Mouse (Mus musculus) forebrain, embryonic 14.5 days (tissue): ENCODE data around the gene Plch2. TPM values are rescaled to one million over a fixed set of nuclear protein-coding genes. Genes with fewer than 3 reads are reported as not detected.

Experiments
- ATAC-seq: fragments of 200-750 bp; cut with Nextera tagmentation; 2 replicates; pipeline ENCODE4 v1.8.0; 2017; ENCODE audit warnings: mild to moderate bottlenecking, moderate library complexity
- DNase-seq: peaks from one replicate; pipeline ENCODE4 v3.0.0-alpha.2; 2015; ENCODE audit warnings: low spot score
- H3K27ac ChIP-seq: fragments of 300-500 bp; sonication (generic); 2 replicates; pipeline ENCODE4 v1.5.1; 2014; ENCODE audit warnings: low read depth, mild to moderate bottlenecking, control low read depth, low read length, moderate library complexity
- H3K27me3 ChIP-seq: fragments of 300-500 bp; sonication (generic); replicated peaks from 2 replicates; pipeline ENCODE4 v1.6.1; 2014; ENCODE audit warnings: low read length, control low read depth, mixed read lengths; ENCODE audit not compliant: control insufficient read depth, insufficient read depth
- H3K36me3 ChIP-seq: fragments of 300-500 bp; sonication (generic); 2 replicates; pipeline ENCODE4 v1.6.1; 2014; ENCODE audit warnings: low read length, control low read depth; ENCODE audit not compliant: control insufficient read depth, insufficient read depth
- H3K4me1 ChIP-seq: fragments of 300-500 bp; sonication (generic); 2 replicates; pipeline ENCODE4 v1.6.1; 2014; ENCODE audit warnings: antibody characterized with exemption, low read length, control low read depth; ENCODE audit not compliant: control insufficient read depth, insufficient read depth
- H3K4me2 ChIP-seq: fragments of 300-500 bp; sonication (generic); 2 replicates; pipeline ENCODE4 v1.6.1; 2014; ENCODE audit warnings: mild to moderate bottlenecking, control low read depth, low read length
- H3K4me3 ChIP-seq: fragments of 300-500 bp; sonication (generic); 2 replicates; pipeline ENCODE4 v1.5.1; 2014; ENCODE audit warnings: low read depth, low read length, control low read depth
- H3K9ac ChIP-seq: fragments of 300-500 bp; sonication (generic); 2 replicates; pipeline ENCODE4 v1.6.1; 2014; ENCODE audit warnings: mild to moderate bottlenecking, low read length, control low read depth, moderate library complexity
- H3K9me3 ChIP-seq: fragments of 300-500 bp; sonication (generic); replicated peaks from 2 replicates; pipeline ENCODE4 v1.6.1; 2016; ENCODE audit warnings: low read length, control low read depth, mixed read lengths; ENCODE audit not compliant: control insufficient read depth
- WGBS: fragments of 180-500 bp; shearing (Covaris S2); extraction: QIAGEN DNeasy Blood & Tissue Kit; methylation state at CpG from one replicate; pipeline ENCODE4 v1.1.7; 2014; 5-methylcytosine and 5-hydroxymethylcytosine counted together
- polyA plus RNA-seq: library from polyadenylated mRNA; unstranded; fragments of >200 nt; fragmentation: Nextera tagmentation; extraction: Ambion mirVana; gene quantifications from 2 replicates; pipeline ENCODE4 v1.2.1, GENCODE M21; 2014

Gene Plch2
- polyA plus RNA-seq, 1 experiment from 2014 or later, result 6.2 TPM

DNA sequence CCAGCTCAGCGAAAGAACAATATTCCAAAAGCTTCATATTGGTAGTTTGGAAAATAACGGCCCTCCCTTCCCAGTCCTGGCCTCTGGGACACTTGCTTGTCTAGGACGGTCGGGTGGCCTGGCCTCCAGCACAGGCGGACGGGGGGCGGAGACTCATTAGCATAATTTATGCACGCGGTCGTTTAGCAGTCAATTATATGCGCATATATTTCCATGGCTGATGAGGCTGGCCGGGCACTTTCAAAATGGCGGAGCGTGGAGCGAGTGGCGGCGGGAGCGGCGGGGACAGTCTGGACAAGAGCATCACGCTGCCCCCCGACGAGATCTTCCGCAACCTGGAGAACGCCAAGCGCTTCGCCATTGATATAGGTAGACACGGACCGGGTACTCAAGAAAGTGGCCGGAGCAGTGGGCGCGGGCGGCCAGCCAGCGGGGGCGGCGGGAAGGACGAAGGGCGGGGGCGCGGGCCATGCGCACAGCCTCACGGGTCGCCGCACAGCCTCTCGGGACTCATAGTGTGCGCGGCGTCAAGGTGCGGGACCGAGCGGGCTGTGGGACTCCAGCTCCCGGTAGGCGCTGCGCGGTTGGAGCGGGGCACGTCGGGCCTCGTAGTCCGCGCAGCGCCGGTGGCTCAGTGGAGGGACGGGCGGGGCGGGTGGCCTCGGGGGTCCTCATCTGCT lies 92.5 kb downstream of the Plch2 start, which contains the start of gene Pank4:
Gene Pank4, plus strand, starts transcription at position 223 of the 680 bp plus-strand sequence.
- under 1% methylated on average over 65 of the region's 66 CpGs for WGBS
- DNase-seq (peak; percentile 97), ATAC-seq (peak; percentile 87)
- no peaks in the 10 kb centered on the region for H3K9me3 ChIP-seq
- H3K9ac ChIP-seq, result peak within 1 kb of the TSS; percentile 95
- peak within 1 kb of the TSS; percentile 94 for H3K27ac ChIP-seq
- peak within 1 kb of the TSS; percentile 76 for H3K4me3 ChIP-seq
- H3K36me3 ChIP-seq, result peaks cover 5% of the 10 kb centered on the region; the same call in 1 of the 2 replicates
- no peaks in the 10 kb centered on the region for H3K27me3 ChIP-seq
- peak within 1 kb of the TSS; percentile 81 for H3K4me2 ChIP-seq
- peaks cover 38% of the 10 kb centered on the region for H3K4me1 ChIP-seq

DNA sequence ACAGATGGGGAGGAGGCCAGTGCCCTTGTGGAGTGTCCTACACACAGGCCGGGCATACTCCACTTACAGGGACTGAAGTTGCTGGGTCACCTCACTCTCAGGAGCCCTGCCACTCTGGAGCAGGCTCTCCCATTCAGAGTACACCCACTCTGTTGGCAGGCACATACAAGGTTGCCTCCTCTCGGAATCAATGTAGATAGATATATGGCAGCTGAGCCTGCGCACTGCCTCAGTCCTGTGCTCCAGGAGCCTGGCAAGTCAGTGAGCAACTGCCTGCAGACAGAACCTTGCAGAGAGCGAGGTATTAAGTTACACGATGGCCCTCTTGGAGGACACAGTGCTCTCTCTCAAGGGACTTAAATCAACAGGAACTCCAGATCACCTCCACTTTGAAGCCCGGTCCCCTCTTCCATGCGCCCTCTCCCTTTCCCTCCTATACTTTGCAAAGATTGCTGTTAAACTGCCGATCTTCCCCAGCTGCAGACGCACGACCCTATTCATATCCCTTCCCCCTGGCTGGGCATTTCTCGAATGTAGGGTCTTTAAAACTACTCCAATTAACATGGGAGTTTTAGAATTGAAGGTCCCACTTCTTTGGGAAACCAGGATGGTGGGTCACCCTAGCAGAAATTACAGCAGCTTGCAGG lies 93.3 kb downstream of the Plch2 start:
- H3K4me2 ChIP-seq, result peak overlapping the region; percentile 81
- H3K9me3 ChIP-seq, result no peaks in the 10 kb centered on the region
- WGBS, result 5% methylated on average over 11 of the region's 11 CpGs
- no peaks in the 10 kb centered on the region for H3K27me3 ChIP-seq
- DNase-seq (peak; percentile 67), ATAC-seq (0 out of 2 replicates have a peak, but pooled peaks have one; percentile 2)
- H3K27ac ChIP-seq, result peak overlapping the region; percentile 94
- H3K9ac ChIP-seq, result peak overlapping the region; percentile 95
- H3K4me3 ChIP-seq, result peak overlapping the region; percentile 76
- H3K36me3 ChIP-seq, result 0 out of 2 replicates have a peak, but pooled peaks cover 3% of the 10 kb centered on the region
- H3K4me1 ChIP-seq, result peaks cover 45% of the 10 kb centered on the region

DNA sequence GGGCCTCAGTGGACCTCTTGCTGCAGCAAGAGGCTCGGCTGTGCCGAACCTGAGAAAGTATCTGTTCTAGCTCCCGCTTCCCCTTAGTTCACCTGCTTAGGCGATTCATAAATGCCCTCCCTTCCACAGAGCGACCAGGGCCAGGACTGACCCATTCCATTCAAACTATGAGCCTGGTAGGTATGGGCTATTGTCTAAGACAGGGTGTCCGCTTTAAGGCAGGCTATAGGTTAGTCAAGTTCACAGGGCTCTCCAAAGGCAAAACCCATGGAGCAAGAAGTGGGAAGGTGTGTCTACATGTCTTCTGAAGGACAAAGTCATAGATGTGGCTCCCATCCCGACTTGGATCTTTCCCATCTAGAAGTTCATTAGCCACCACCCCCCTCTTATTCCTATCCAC lies 93.9 kb downstream of the Plch2 start:
- H3K9ac ChIP-seq, result peak overlapping the region; percentile 95
- peak overlapping the region; percentile 94 for H3K27ac ChIP-seq
- H3K9me3 ChIP-seq, result no peaks in the 10 kb centered on the region
- ATAC-seq (no peak), DNase-seq (no peak)
- H3K4me2 ChIP-seq, result peak overlapping the region; percentile 81
- H3K27me3 ChIP-seq, result no peaks in the 10 kb centered on the region
- 0 out of 2 replicates have a peak, but pooled peaks cover 3% of the 10 kb centered on the region for H3K36me3 ChIP-seq
- WGBS, result 15% methylated on average over 7 of the region's 7 CpGs
- peaks cover 51% of the 10 kb centered on the region for H3K4me1 ChIP-seq
- peak overlapping the region; percentile 76 for H3K4me3 ChIP-seq

DNA sequence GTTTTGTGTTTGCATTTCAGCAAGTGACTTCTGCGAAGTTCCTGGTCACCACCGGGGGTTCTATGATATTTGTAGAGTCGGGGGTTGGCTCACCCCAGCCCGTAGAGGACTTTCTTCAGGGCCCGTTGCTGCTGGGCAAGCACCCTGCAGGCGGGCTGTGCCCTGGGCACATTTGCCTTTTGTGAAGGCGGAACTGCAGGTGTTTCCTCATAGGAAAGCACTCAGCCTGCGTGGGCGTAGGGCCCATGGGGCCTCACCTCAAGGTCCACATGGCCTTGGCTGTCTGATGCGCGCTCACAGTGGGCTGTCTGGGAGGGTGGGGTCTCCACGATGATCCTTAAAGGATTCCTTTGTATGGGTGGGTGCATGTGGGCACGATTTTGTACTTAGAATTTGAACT lies 94.7 kb downstream of the Plch2 start:
- Histone ChIP-seq H3K4me1 (peaks cover 59% of the 10 kb centered on the region), H3K4me2 (peak overlapping the region; percentile 81), H3K9me3 (no peaks in the 10 kb centered on the region), H3K9ac (peak overlapping the region; percentile 95), H3K27ac (peak overlapping the region; percentile 94), H3K4me3 (peak overlapping the region; percentile 76), H3K27me3 (no peaks in the 10 kb centered on the region), H3K36me3 (no peaks in the 10 kb centered on the region)
- ATAC-seq (no peak), DNase-seq (no peak)
- WGBS, result 1% methylated on average over 13 of the region's 13 CpGs

DNA sequence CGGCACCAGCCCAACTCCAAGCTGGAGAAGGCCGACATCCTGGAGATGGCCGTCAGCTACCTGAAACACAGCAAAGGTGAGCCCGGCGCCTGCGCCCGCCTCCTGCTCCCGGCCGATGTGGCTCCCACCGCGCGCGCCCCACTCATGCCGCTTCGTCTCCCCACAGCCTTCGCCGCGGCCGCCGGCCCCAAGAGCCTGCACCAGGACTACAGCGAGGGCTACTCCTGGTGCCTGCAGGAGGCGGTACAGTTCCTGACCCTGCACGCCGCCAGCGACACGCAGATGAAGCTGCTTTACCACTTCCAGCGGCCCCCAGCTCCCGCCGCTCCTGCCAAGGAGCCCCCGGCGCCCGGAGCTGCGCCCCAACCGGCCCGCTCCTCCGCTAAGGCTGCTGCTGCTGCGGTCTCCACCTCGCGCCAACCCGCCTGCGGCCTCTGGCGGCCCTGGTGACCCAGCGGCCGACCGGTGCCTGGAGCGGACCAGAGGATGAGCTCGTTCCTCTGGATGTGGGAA lies 95.3 kb downstream of the Plch2 start:
- Histone ChIP-seq H3K9ac (peak overlapping the region; percentile 95), H3K9me3 (no peaks in the 10 kb centered on the region), H3K36me3 (no peaks in the 10 kb centered on the region), H3K27ac (peak overlapping the region; percentile 94), H3K4me3 (peak overlapping the region; percentile 76), H3K4me2 (peak overlapping the region; percentile 81), H3K4me1 (peaks cover 61% of the 10 kb centered on the region), H3K27me3 (no peaks in the 10 kb centered on the region)
- under 1% methylated on average over 46 of the region's 47 CpGs for WGBS
- ATAC-seq (no peak), DNase-seq (no peak)

DNA sequence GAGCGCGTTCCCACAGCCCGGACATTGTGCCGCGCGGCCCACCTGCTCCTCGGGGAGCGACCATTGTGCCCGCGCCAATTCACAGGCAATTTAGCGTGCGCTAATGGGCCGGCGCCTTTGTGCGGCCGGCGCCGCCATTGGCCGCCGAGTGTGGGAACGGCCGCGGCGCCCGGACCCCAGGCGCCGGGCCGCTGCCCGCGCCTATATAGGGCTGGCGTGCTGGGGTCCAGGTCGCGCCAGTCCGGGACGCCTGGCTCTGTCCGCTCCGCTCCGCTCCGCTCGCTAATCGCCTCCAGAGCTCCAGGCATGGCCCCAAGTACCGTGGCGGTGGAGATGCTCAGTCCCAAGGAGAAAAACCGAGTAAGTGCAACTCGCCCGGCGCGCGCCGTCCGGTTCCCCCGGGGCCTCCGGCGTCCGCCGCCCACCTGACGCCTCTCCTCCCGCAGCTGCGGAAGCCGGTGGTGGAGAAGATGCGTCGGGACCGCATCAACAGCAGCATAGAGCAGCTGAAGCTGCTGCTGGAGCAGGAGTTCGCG lies 95.8 kb downstream of the Plch2 start, which contains the start of gene Hes5:
Gene Hes5, plus strand, starts transcription at position 234 of the 536 bp plus-strand sequence.
- WGBS, result 1% methylated on average over 65 of the region's 65 CpGs
- peak within 1 kb of the TSS; percentile 94 for H3K27ac ChIP-seq
- H3K27me3 ChIP-seq, result 0 out of 2 replicates have a peak, but pooled peaks cover under 1% of the 10 kb centered on the region
- peak within 1 kb of the TSS; percentile 81 for H3K4me2 ChIP-seq
- DNase-seq (peak; percentile 94), ATAC-seq (peak; percentile 63)
- H3K9ac ChIP-seq, result peak within 1 kb of the TSS; percentile 95
- H3K4me1 ChIP-seq, result peaks cover 61% of the 10 kb centered on the region
- H3K4me3 ChIP-seq, result peak within 1 kb of the TSS; percentile 76
- H3K9me3 ChIP-seq, result no peaks in the 10 kb centered on the region
- H3K36me3 ChIP-seq, result no peaks in the 10 kb centered on the region

DNA sequence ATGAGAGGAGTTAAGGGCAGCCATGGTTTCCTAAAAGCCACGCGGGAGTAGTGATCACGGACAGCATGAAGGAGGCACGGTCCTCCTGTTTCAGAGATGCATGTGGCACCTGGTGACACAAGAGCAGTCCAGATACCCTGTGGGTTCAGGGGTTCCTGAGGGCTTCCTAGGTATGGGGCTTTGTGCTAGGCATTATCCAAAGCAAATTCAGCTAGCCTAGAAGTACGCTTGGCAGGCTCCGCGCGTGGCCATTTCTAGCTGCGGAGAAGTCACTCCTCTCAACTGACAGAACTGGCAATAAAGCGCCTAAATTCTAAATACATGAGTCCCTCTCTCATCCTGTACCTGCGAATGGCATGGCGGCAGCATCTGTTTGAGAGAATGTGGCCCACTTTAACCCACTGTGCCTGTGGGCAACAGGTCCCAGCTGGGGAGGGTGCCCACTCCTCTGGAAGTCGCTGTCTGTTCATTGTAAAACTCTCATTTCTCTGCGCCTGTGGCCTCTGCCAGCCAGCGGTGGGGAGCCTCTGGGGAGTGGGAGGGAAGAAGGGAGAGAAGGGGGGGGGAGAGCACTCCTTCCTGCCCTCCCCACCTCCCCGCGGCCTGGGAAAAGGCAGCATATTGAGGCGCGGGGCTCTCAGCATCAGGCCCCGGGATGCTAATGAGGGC lies 96.4 kb downstream of the Plch2 start:
- DNase-seq (no peak), ATAC-seq (no peak; the same call in 1 of the 2 replicates)
- Histone ChIP-seq H3K9ac (peak overlapping the region; percentile 95), H3K9me3 (no peaks in the 10 kb centered on the region), H3K4me3 (peak overlapping the region; percentile 76), H3K27ac (peak overlapping the region; percentile 94), H3K4me2 (peak overlapping the region; percentile 81), H3K4me1 (peaks cover 58% of the 10 kb centered on the region), H3K36me3 (no peaks in the 10 kb centered on the region), H3K27me3 (0 out of 2 replicates have a peak, but pooled peaks cover 3% of the 10 kb centered on the region)
- WGBS, result 4% methylated on average over 20 of the region's 20 CpGs

DNA sequence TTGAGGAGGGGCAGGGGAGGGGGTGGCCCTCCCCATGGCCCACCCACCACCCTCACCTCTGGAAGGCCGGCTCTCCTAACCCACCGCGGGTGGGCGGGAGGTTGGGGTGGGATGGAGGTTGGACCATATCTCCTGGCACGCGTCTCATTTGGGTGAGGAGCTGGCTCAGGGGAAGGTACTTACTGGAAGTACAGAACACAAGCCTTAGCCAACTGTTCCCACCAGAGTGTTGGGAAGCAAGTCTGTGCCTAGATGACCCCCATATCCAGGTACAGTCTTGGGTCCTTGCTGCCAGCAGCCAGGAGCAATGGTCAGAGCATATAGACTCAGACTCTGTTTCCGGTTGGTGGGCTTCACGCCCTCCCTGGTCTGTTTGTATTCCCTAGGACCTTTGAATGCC lies 98.0 kb downstream of the Plch2 start:
- DNase-seq, result no peak

More for the DNA sequence above, 98.0 kb downstream of the Plch2 start:
- Histone ChIP-seq H3K4me2 (peak overlapping the region; percentile 49), H3K27me3 (0 out of 2 replicates have a peak, but pooled peaks cover 3% of the 10 kb centered on the region), H3K36me3 (no peaks in the 10 kb centered on the region), H3K4me3 (no peak overlapping the region), H3K9ac (no peak overlapping the region; the same call in 1 of the 2 replicates), H3K4me1 (peaks cover 55% of the 10 kb centered on the region), H3K27ac (peak overlapping the region; percentile 68), H3K9me3 (no peaks in the 10 kb centered on the region)
- ATAC-seq, result no peak
- WGBS, result 4% methylated on average over 8 of the region's 8 CpGs
